Mouse (Mus musculus): ENCODE results near the gene Brsk1. TPM values are rescaled to one million over a fixed set of nuclear protein-coding genes. Genes with fewer than 3 reads are reported as not detected.

Gene Brsk1
- total RNA-seq, 2 experiments from 2014 or later, result 1.8 to 2.3 TPM

DNA sequence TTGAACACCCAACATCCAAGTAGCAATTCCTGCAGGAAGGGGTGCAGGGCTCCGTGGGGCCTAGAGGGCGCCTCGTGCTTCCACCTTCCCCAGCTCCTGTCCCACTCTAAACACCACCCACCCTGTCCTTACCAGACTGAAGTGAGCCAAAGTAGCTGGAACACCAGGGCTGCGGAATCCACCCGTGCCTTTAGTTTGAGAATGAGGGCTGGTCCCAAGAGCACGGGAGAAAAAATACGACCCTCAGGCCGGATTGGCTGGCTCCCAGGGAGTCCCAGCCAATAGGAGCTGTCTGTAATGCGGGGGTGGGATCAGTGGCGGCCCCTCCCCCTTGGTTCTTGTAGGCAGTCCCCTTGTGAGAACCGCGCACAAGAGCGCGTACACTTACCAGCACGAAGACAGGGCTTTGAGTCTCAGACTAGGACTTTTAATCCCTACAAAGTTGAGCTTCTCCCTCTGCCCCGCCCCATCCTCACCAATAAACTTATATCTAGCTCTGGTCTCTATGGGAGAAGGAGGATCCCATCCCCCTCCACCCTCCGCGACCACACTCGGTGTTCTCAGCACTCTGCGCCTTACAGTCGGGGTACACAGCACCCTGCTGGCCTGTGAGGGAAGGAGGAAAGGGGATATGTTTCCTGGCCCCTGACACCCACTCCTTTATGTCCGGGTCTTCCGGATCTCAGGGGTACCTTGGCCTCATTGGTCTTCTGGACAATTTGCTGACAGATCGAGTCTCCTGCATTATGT lies 62.6 kb downstream of the Brsk1 start, which contains the start of gene Cox6b2:
Gene Cox6b2, minus strand, starts transcription at position 274 of the 750 bp plus-strand sequence.
- DNase-seq, result peak; percentile 68
- intact Hi-C loops (cut with DNase I; ENCODE audit: low total_unique reads), result no loop called here

DNA sequence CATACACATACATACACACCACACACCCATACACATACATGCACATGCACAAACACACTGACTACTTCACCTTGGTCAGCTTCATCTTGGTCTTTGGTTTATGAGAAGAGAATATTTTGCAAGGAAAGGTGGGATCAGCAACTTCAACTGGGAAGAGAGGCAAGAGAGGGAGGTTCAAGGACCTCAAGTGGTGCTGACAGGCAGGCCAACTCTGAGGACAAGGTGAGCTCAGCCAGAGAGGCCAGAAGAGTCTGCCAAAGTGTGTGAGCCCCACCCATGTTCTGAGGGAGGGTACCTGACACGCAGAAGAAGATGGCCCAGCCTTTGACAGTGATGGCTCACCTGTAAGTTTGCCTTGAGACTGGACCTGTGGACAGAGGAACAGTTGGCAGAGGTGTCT lies 69.3 kb downstream of the Brsk1 start:
- intact Hi-C loops (cut with DNase I; ENCODE audit: low total_unique reads), result no loop called here
- DNase-seq, result no peak

- no peak for DNase-seq
- intact Hi-C loops (cut with DNase I; ENCODE audit: low total_unique reads), result no loop called here
Measured at GRCm38 (mm10) chr7:4764946-4765710, 74.7 kb downstream of the Brsk1 start.

Other genes with a start within 250 kb of the Brsk1 start
- 10 to 100 TPM; 11.8 to 15.0 TPM for gene Rdh13, start 245.0 kb upstream of the Brsk1 start, total RNA-seq (2021)
- 1 to 10 TPM; 1.6 to 2.2 TPM for gene Eps8l1, start 229.9 kb upstream of the Brsk1 start, total RNA-seq (2021)
- 10 to 100 TPM; 25.3 to 36.8 TPM for gene Ppp1r12c, start 188.9 kb upstream of the Brsk1 start, total RNA-seq (2021)
- 100 to 1,000 TPM; 355 to 658 TPM for gene Tnnt1, start 174.2 kb upstream of the Brsk1 start, total RNA-seq (2021)
- 1 to 10 TPM in 1 of 2 experiments, under 1 TPM in 1; 0.75 to 1.7 TPM for gene Tnni3, start 166.4 kb upstream of the Brsk1 start, total RNA-seq (2021)
- under 1 TPM; 0.08 to 0.20 TPM for gene Dnaaf3, start 158.2 kb upstream of the Brsk1 start, total RNA-seq (2021)
- under 1 TPM in 1 of 2 experiments, not detected in 1; 0.13 TPM for gene Syt5, start 143.1 kb upstream of the Brsk1 start, total RNA-seq (2021)
- not detected for gene Ptprh, start 86.6 kb upstream of the Brsk1 start, total RNA-seq (2021)
- 1 to 10 TPM; 2.1 to 3.1 TPM for gene Tmem86b, start 59.2 kb upstream of the Brsk1 start, total RNA-seq (2021)
- gene Ppp6r1, start 31.6 kb upstream of the Brsk1 start, total RNA-seq (2021), result 10 to 100 TPM; 44.2 to 45.0 TPM
- gene Hspbp1, start 5.5 kb upstream of the Brsk1 start, total RNA-seq (2021), result 10 to 100 TPM; 19.7 to 20.3 TPM
- under 1 TPM in 1 of 2 experiments, not detected in 1; 0.12 TPM for gene Tmem150b, start 34.6 kb downstream of the Brsk1 start, total RNA-seq (2021)
- gene Kmt5c, start 49.5 kb downstream of the Brsk1 start, total RNA-seq (2021), result 10 to 100 TPM; 18.9 to 19.9 TPM
- 1 to 10 TPM; 2.6 to 2.9 TPM for gene Cox6b2, start 62.5 kb downstream of the Brsk1 start, total RNA-seq (2021)
- gene Fam71e2, start 80.7 kb downstream of the Brsk1 start, total RNA-seq (2021), result not detected
- under 1 TPM in 1 of 2 experiments, not detected in 1; 0.13 TPM for gene Il11, start 92.3 kb downstream of the Brsk1 start, total RNA-seq (2021)
- not detected for gene Tmem190, start 92.3 kb downstream of the Brsk1 start, total RNA-seq (2021)
- 1 to 10 TPM; 2.5 to 4.1 TPM for gene Tmem238, start 99.1 kb downstream of the Brsk1 start, total RNA-seq (2021)
- 100 to 1,000 TPM; 613 to 657 TPM for gene Rpl28, start 102.3 kb downstream of the Brsk1 start, total RNA-seq (2021)
- gene Ube2s, start 122.0 kb downstream of the Brsk1 start, total RNA-seq (2021), result 10 to 100 TPM; 79.5 to 80.4 TPM
- not detected for gene Shisa7, start 154.1 kb downstream of the Brsk1 start, total RNA-seq (2021)
- gene Isoc2b, start 179.7 kb downstream of the Brsk1 start, total RNA-seq (2021), result 1 to 10 TPM; 2.4 TPM
- 10 to 100 TPM; 15.8 to 16.7 TPM for gene Isoc2a, start 186.5 kb downstream of the Brsk1 start, total RNA-seq (2021)
- not detected for gene Gm36210, start 215.9 kb downstream of the Brsk1 start, total RNA-seq (2021)
- gene Zfp628, start 224.6 kb downstream of the Brsk1 start, total RNA-seq (2021), result 1 to 10 TPM; 7.9 to 8.4 TPM
- gene Nat14, start 231.4 kb downstream of the Brsk1 start, total RNA-seq (2021), result 1 to 10 TPM; 2.4 to 3.3 TPM
- gene Ssc5d, start 235.2 kb downstream of the Brsk1 start, total RNA-seq (2021), result 10 to 100 TPM; 28.5 to 33.4 TPM

Data from gastrocnemius, postnatal 14 days (tissue).